Mouse (Mus musculus) bone marrow macrophage, adult 2 months (primary cell): ENCODE results near the gene Abcb1b. TPM values are rescaled to one million over a fixed set of nuclear protein-coding genes. Genes with fewer than 3 reads are reported as not detected.
A peak's percentile ranks its signal among the peaks of the same experiment; 100 is the strongest.

Experiments
- H3K27ac ChIP-seq: 2 replicates; pipeline ENCODE4 v1.5.1; 2012; ENCODE audit warnings: low read depth, low read length; ENCODE audit not compliant: insufficient read depth
- H3K4me1 ChIP-seq: 2 replicates; pipeline ENCODE4 v1.6.1; 2012; ENCODE audit warnings: low read length; ENCODE audit not compliant: control insufficient read depth, insufficient read depth
- H3K4me3 ChIP-seq: 2 replicates; pipeline ENCODE4 v1.5.1; 2012; ENCODE audit warnings: mild to moderate bottlenecking, low read length, moderate library complexity; ENCODE audit not compliant: insufficient read depth
- CTCF ChIP-seq: IDR thresholded peaks from 2 replicates; pipeline ENCODE4 v1.5.1; 2012; ENCODE audit warnings: low read depth, mild to moderate bottlenecking, low read length, moderate library complexity
- POLR2A ChIP-seq: IDR thresholded peaks from 2 replicates; pipeline ENCODE4 v1.6.1; 2012; ENCODE audit warnings: mild to moderate bottlenecking, low read depth, low read length, borderline replicate concordance
- polyA plus RNA-seq: library from polyadenylated mRNA; stranded (reverse); fragments of >200 nt; gene quantifications from 2 replicates; pipeline ENCODE4 v1.2.4, GENCODE M21; 2012; ENCODE audit not compliant: missing spikeins, insufficient read depth, insufficient read length

Gene Abcb1b
- polyA plus RNA-seq, 1 experiment, result 41.4 TPM

- peak overlapping the region; percentile 71 for H3K4me3 ChIP-seq
- TF ChIP-seq POLR2A (no peak), CTCF (no peak)
- peak overlapping the region; percentile 55 for H3K27ac ChIP-seq
- peaks cover 15% of the 10 kb centered on the region for H3K4me1 ChIP-seq
Observed at GRCm38 (mm10) chr5:8894104-8894425, 96.1 kb downstream of the Abcb1b start.

GRCm38 (mm10) chr5:8894641-8895490 is 96.9 kb downstream of the Abcb1b start:
- peak overlapping the region; percentile 55 for H3K27ac ChIP-seq
- TF ChIP-seq POLR2A (0 out of 2 replicates have a peak, but pooled peaks have one; percentile 31), CTCF (no peak)
- H3K4me1 ChIP-seq, result peaks cover 15% of the 10 kb centered on the region
- H3K4me3 ChIP-seq, result peak overlapping the region; percentile 71

- H3K4me3 ChIP-seq, result no peak overlapping the region
- peaks cover 15% of the 10 kb centered on the region for H3K4me1 ChIP-seq
- no peak overlapping the region for H3K27ac ChIP-seq
- TF ChIP-seq POLR2A (no peak), CTCF (no peak)
Observed at GRCm38 (mm10) chr5:8896198-8896597, 98.3 kb downstream of the Abcb1b start.

- TF ChIP-seq CTCF (no peak), POLR2A (no peak)
- no peak overlapping the region for H3K27ac ChIP-seq
- no peak overlapping the region for H3K4me3 ChIP-seq
- peaks cover 10% of the 10 kb centered on the region for H3K4me1 ChIP-seq
Observed at GRCm38 (mm10) chr5:8898246-8898645, 100.3 kb downstream of the Abcb1b start.

- Histone ChIP-seq H3K27ac (no peak overlapping the region), H3K4me3 (no peak overlapping the region), H3K4me1 (peaks cover 8% of the 10 kb centered on the region)
- TF ChIP-seq POLR2A (no peak), CTCF (no peak)
Observed at GRCm38 (mm10) chr5:8901001-8901400, 103.1 kb downstream of the Abcb1b start.

GRCm38 (mm10) chr5:8902141-8902817 is 104.3 kb downstream of the Abcb1b start:
- no peak for TF ChIP-seq CTCF
- no peak for TF ChIP-seq POLR2A

GRCm38 (mm10) chr5:8904539-8904938 is 106.6 kb downstream of the Abcb1b start:
- no peak overlapping the region for H3K27ac ChIP-seq
- H3K4me3 ChIP-seq, result no peak overlapping the region
- no peak for TF ChIP-seq POLR2A
- H3K4me1 ChIP-seq, result no peaks in the 10 kb centered on the region

More at GRCm38 (mm10) chr5:8902141-8902817, 104.3 kb downstream of the Abcb1b start:
- H3K4me1 ChIP-seq, result peaks cover 8% of the 10 kb centered on the region
- H3K27ac ChIP-seq, result no peak overlapping the region
- H3K4me3 ChIP-seq, result no peak overlapping the region

- H3K4me1 ChIP-seq, result peaks cover 2% of the 10 kb centered on the region; the same call in 1 of the 2 replicates
- H3K4me3 ChIP-seq, result no peak overlapping the region
- TF ChIP-seq POLR2A, result no peak
- TF ChIP-seq CTCF, result no peak
- H3K27ac ChIP-seq, result no peak overlapping the region
Observed at GRCm38 (mm10) chr5:8911567-8912198, 113.7 kb downstream of the Abcb1b start.

Other genes starting within 250 kb of the Abcb1b start
- 0.50 and 0.72 TPM in 2 replicates for gene Rundc3b, start 175.2 kb upstream of the Abcb1b start, polyA plus RNA-seq
- gene Abcb1a, start 138.1 kb upstream of the Abcb1b start, polyA plus RNA-seq, result 0.66 and 2.6 TPM in 2 replicates
- gene Abcb4, start 95.6 kb downstream of the Abcb1b start, polyA plus RNA-seq, result 8.1 and 11.2 TPM in 2 replicates
- gene Crot, start 199.2 kb downstream of the Abcb1b start, polyA plus RNA-seq, result 30.7 and 32.0 TPM in 2 replicates